Mouse (Mus musculus): ENCODE results near the gene Uhrf1bp1l.

GRCm38 (mm10) chr10:89731341-89731740 is 13.4 kb upstream of the Uhrf1bp1l start:
- TF ChIP-seq CTCF (IDR thresholded peaks at IDR 0.05): no peak
- no peak for TF ChIP-seq POLR2A (IDR thresholded peaks at IDR 0.05; ENCODE audit: insufficient read depth, low read depth, low read length)
- no peak for TF ChIP-seq EP300 (IDR thresholded peaks at IDR 0.05; ENCODE audit: insufficient read depth, low read depth, low read length)

Measured in heart, adult 2 months (tissue).